Mouse (Mus musculus) spleen, embryonic (tissue): ENCODE measurements around the gene Dnali1.

ENCODE experiments used
- CTCF ChIA-PET: fragments of 350-600 bp; sonication (Branson Sonifier 250); formaldehyde crosslinking; loops from one replicate; lab custom pipeline; 2022; lab: Charles Lee

Gene Dnali1

DNA sequence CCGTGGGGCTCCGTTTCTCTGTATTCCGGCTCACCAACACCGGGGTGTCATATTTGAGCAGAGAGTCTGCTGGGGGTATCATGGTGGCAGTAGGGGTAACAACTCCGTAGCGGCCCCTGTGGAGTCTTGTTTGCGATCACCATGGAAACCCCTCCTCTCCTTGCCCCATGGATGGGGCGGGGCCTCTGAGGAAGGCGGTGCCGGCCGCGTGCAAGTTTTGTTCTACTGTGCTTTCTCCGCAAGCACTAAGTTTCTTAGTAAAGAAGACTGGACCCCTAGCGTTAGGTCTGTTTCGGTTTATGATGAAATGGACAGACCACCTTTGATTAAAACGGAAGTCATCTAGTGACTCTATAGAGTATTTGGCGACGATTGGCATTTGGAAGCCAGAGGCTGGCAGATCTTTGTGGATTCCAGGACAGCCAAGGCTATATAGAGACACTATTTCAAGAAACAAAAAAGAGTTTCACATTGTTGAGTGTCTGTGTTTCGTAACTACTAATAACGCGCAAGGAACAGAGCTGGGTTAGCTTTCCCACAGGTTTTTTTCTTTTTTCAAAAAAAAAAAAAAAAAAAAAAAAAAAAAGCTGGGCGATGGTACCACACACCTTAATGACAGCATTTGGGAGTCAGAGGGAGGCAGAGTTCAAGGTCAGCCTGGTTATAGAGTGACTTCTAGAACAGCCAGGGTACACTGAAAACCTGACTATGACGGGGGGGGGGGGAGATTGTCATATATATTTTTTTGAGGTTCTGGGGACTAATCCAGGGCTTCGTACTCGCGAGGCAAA lies at the start of gene Dnali1:
TSS of gene Dnali1 (minus strand) at position 187 of the 791 bp plus-strand sequence.
- CTCF ChIA-PET = interaction anchor here (0.6 kb wide), 1 partner anchor 41 kb away, joined by 7 read pairs; no protein-coding TSS in a partner anchor

DNA sequence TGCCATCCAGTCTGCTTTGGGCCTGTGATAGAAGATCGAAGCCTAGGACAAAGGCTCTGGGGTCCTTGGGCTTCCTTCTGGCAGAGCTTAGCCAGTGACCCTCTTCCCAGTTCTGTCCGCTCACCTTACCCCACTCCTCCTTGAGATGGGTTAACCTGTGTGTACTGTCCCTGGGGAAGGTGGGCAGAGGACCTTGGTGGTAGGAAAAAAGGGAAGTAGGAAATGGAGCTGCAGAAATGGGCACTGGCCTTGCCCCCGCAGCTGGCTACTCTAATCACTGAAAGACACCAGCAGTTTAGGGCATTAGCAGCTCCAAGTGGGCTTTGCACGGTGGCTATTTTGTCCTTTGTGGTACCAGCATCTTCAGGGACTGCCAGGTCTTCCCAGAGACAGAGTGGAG lies 49.6 kb upstream of the Dnali1 start:
- CTCF ChIA-PET = interaction anchor here (0.5 to 1.6 kb wide), 3 partner anchors 8 to 33 kb away, joined by 3 to 6 read pairs (median 6); no protein-coding TSS in a partner anchor

DNA sequence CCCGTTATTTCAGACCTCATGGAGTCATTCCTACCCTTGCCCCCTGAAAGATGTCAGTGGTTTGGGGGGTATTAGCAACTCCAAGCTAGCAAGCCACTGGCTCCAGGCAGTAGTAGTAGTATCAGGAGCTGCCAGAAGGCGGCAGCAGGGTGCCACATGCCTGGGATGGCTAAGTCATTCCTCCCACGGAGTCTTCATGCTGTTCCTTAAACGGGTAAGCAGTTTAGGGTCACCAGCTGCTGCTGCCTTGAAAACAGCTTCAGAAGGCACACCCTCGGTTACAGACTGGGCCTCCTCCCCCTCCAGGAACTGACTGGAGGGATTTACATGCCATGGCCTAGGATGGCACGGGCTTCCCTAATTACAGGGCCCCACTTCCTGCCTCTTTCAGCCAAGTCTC lies 49.1 kb upstream of the Dnali1 start:
- CTCF ChIA-PET = interaction anchor here (0.8 to 1.5 kb wide), 2 partner anchors 9 to 17 kb away, joined by 3 to 6 read pairs; no protein-coding TSS in a partner anchor

DNA sequence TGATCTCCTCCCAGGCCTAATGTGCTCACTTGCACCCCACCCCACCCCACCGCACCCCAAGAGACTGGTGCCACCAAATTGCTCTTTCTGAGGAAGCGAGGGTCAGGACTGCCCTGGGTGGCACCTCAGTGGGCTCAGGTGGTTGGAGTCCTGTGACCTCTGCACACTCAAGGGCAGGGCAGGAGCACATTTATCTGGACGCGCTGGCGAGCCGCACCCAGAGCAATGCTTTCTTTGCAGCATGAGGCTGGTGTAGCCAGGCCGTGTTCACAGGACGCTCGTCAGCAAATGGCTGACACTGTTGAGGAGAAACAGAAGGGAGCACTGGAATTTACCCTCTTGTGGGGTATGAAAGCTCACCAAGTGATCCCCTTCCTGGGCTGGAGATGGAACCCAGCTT lies 39.9 kb upstream of the Dnali1 start:
- CTCF ChIA-PET = no interaction called here

DNA sequence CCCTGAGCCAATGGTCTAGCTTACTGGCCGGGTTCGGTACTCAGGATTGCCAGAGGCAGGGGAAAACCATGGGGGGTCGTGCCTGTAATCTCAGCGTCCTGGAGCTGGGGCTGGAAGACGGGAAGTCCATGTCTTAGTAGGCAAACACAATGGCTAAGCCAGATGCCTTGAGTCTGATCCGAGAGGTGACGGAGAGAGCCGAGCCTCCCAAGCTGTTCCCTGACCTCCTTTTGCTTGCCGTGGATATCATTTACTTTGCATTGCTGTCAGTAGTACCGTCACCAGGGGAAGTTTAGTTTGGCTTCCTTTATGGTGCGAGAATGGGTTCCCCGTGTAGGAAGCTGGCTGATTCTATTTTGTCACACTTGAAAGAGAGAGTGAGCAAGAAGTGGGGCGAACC lies 35.8 kb upstream of the Dnali1 start:
- CTCF ChIA-PET = interaction anchor here (0.6 to 1.2 kb wide), 2 partner anchors 298 to 1186 kb away, joined by 11 read pairs; no protein-coding TSS in a partner anchor

DNA sequence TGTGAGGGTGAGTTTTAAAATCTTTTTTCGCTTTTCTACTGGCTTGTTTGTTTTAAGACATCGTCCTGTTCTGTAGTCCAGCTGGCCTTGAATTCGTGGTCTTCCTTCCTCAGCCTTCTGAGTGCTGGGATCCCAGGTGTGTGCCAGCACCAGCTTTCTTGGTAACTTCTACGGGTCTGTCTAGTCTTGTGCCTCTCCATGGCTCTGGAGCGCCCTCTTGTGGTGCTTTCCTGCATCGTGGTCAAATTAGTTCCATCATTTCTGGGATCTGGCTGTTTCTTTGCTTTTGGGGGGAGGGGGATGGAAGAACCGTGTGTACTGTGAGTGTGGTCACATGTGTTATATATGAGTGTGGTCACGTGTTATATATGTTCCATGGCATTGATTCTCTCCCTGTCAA lies 34.0 kb upstream of the Dnali1 start:
- CTCF ChIA-PET = interaction anchor here (0.7 to 1.0 kb wide), 2 partner anchors 33 to 162 kb away, joined by 4 to 9 read pairs; partner anchors contain the start of gene 9930104L06Rik

DNA sequence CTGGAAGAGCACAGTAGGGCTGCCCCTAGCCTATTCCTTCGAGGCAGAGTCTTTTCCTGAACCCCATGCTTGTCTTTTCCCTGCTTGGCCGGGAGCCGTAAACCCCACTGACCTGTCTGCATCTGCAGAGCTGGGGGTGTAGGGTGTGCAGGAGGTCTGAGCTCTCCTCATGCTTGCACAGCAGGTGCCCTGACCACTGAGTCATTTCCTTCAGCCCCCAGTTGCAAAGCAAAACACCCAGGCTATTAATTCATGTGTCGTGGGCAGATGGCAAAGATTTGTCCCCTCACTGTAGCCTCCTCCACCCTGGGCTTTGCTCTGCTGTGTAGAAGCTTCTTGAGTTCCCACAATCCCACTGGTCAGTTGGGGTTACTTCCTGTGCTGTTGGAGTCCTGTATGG lies 31.9 kb upstream of the Dnali1 start:
- CTCF ChIA-PET = interaction anchor here (0.7 kb wide), 1 partner anchor 159 kb away, joined by 3 read pairs; no protein-coding TSS in a partner anchor

DNA sequence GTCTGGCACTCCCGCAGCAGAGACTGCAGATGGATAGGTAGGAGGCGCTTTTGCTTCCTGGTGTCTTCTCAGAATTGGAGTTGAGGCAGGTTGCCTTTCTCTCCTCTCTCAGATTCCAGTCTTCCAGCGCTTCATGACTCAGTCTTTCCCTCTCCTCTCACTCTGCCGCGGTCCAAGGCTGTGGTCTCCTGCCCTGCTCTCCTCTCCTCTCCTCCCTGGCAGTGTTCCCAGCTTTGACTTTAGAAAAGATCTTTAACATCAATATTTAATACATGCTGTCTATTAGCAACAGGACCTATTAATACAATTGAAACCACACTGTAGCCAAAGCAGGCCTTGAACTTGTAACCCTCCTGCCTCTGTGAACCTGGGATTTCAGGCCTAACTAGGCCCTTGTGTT lies 30.6 kb upstream of the Dnali1 start:
- CTCF ChIA-PET = no interaction called here

DNA sequence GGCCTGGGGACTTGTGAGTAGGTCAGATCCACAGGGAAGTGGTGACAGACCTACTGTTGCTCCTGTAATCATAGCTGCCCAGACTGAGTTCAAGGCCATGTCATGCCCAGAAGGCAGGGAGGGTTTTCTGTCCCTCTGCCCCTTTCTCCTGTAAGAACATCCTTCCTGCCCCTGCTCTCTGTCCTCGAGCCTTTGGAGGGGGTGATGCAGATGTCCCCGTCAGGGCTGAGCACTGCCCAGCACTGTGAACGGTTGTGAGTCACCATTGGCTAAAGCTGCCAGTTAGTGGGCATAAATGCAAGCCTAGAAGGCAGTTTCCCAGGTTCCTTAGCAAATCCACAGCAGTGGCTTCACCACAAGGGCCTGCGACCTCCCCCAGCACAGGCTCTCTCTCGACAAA lies 27.5 kb upstream of the Dnali1 start:
- CTCF ChIA-PET = no interaction called here

DNA sequence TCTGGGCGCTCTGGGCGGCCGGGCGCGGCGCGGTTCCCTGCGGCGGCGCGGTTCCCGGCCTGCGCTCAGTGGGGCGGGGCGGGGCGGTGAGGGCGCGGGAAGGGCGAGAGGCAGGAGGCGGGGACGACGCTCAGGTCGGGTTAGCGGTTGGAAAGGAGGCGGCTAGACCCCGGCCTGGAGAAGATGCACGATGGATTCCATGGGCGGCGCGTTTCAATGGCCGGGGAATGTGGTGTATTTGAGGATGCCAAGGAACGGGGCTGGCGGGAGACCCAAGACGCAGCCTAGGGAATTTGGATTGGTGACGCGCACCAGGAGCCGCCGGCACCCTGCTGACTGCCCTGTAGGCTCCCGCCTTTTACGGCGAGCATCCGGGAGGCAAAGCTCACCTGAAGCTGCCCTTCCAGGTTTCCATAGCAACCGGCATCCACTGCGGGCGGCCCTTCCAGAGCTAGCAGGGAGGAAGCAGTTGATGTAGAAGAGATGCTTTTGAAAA lies 19.9 kb upstream of the Dnali1 start:
- CTCF ChIA-PET = interaction anchor here (0.6 kb wide), 1 partner anchor 1116 kb away, joined by 3 read pairs; no protein-coding TSS in a partner anchor

DNA sequence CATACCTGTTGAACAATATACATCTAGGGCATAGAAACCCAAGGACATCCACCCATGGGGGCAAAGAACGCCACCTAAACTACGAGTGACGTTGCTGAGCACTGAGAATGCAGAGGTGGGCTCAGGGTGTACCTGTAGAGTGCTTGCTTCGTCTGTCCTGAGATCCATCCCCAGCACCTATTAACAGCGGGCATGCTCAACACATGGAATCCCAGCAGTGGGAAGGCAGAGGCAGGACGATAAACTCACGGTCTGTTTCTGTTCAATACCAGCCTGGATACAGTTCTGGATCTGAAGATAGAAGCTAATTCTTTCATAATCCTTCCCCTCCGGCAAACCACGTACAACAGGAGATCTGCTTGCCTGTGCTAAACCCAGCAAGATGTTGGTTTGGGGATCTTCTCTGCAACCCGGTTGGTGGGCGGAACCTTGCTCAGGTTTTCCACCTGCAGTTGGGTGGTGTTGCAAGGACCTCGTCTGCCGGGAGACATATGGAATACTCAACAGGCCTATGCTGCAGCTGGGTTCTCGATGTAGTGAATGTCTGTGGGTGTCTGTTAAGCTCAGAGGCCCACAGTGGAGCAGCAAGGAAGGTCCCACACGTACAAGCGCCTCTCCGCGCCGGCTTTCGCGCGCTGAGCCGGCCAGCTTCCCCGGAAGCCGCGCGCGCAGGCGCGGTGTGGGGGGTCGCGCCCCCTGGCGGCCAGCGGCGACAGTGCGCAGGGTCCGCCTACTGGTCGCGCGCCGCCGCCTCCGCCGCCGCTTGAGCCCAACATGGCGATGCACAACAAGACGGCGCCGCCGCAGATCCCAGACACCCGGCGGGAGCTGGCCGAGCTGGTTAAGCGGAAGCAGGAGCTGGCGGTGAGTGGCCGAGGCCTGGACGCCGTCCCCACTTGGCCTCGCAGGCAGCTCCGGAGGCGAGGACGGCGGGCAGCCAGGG lies 19.2 kb upstream of the Dnali1 start, which contains the start of gene Meaf6:
TSS of gene Meaf6 (plus strand) at position 732 of the 943 bp plus-strand sequence.
- CTCF ChIA-PET = interaction anchor here (0.6 kb wide), 1 partner anchor 1117 kb away, joined by 3 read pairs; no protein-coding TSS in a partner anchor

DNA sequence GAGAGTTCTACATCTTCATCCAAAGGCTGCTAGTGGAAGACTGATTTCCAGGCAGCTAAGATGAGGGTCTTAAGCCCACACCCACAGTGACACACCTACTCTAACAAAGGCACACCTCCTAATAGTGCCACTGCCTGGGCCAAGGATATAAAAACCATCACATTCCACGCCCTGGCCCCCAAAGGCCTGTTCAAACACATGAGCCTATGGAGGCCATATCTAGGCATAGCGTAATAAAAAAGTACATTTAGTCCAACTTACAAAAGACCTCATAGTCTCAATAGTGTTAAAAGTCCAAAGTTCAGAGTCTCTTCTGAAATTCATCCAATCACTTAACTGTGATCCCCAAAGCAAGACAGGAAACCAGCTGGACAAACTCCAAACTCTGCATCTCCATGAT lies 13.2 kb upstream of the Dnali1 start:
- CTCF ChIA-PET = no interaction called here

DNA sequence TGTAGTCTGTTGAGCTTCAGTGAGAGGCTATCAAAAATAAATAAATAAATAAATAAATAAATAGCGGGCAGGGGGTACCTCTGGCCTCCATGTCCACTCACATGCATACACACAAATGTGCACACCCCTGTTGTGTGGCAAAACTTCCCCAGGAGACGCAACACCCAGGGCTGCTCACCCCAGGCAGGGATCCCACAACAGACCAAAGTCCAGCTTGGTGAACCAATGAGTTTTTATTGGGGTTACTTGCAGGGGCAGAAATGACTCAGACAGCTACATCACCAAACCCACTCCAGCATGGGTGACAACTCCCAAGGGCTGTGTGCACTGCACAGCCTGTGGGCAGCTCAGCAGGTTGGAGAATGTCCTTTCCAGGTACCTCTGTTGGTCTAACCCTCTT lies 12.2 kb upstream of the Dnali1 start:
- CTCF ChIA-PET = no interaction called here

DNA sequence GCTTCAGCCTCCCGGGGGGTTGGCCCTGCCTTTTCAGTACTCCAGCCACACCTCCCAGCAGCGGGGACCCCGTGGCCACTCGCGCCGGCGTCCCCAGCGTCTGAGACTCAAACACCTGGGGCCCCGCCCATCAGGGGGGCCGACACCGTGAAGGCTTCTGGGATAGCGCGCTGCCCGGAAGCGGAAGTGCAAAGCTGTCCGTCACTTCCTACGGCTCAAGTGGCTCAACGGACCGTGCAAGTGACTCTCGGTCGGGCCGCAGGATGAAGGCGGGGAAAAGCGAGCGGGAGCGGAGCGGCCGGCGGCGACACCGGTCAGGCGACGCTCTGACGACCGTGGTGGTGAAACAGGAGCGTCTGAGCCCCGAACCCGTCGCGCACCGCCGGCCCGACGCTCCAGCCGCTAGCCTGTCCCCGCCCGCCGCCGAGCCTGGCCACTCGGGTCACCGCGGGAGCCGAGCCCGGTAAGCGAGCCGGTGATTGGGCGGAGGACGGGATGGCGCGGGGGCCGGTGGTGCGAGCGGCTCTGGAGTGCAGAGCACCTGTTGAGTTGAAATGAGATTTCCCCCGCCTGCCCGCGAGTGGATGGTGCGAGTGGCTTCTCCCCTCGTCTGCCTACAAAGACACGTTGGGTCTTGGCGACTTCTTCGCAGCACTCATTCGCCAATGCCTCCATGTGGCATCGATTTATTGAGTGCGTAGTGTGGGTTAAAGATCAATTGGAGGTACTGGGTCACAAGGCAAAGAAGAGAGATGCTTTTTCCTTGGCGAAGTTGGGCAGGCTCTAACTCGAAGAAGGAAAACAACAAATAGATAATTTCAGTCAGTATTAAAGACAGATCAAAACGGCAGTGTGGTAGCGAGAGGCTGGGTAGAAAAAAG lies 1.2 kb upstream of the Dnali1 start, which contains the start of gene Snip1:
TSS of gene Snip1 (plus strand) at position 183 of the 881 bp plus-strand sequence.
- CTCF ChIA-PET = no interaction called here

DNA sequence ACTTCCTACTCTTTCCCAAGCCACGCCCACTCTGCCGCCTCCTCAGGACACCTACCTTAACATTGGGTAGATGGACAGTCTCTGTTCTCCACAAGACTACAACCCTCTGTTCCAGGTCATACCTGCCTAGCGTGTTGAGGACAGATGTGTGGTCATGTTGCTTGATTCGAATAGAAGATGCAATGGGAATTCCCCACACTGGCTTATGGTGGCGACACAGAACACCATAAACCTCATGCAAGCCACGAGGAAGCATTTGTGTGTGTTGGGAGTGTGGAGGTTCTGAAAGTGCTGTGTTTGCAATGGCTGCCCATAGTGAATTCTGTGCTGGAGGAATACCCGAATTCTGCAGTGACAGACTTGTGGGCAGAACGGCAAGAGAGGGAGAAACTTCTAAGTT lies 1.7 kb downstream of the Dnali1 start:
- CTCF ChIA-PET = no interaction called here

DNA sequence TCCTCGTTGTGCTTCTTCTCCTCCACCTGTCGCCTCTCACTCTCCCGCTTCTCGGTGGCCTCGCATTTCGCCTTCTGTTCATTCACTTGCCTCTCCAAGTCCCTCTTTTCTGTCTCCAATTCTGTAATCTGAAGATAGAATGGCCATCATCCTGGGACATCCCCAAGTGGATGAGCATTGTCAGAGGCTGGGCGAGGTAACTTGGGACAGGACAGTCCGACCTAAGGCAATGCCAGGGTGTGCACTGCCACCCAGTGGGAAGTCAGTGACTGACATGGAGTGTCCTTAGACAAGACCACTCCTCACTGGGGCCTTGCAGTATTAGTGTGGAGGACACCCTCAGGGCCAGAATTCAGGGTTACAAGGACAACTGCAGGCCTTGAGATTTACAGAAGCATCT lies 6.5 kb downstream of the Dnali1 start:
- CTCF ChIA-PET = interaction anchor here (0.7 kb wide), 1 partner anchor 27 kb away, joined by 4 read pairs; no protein-coding TSS in a partner anchor

DNA sequence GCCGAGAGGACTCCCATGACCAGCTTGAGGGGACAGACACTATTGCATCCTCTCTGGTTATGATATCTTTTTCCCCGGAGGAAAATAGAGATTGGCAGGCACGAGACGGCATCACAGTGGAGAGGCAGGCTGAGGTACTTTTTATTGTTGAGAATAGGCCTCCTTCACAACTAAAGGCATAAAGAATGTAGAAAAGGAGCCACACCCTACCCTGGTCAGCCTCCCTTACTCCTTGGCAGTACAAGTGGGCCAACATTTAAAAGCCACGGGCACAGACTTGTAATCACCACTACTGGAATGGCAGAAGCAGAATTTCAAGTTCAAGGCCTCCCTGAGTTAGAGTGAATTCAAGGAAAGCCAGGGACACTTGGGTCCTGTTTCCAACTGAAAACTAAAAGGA lies 7.5 kb downstream of the Dnali1 start:
- CTCF ChIA-PET = interaction anchor here (0.6 kb wide), 1 partner anchor 12 kb away, joined by 4 read pairs; no protein-coding TSS in a partner anchor

DNA sequence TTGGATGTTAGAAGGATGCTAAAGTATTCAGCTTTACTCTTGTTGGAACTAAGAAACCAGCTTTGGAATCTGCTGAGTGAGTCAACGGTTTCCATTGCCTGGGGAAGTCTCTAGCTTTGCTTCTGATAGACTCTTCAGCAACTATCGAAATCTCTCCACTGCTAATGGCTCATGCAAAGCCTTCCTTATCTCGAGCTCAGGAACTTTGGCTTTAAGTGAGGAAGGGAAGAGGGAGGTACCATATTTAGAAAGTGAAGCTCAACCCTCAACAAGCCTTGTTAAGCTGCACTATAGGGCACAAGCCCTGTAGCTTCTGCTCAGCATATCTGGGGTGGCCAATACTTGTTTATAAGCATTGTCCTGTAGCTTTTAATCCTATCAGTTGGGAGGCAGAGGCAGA lies 8.2 kb downstream of the Dnali1 start:
- CTCF ChIA-PET = no interaction called here

DNA sequence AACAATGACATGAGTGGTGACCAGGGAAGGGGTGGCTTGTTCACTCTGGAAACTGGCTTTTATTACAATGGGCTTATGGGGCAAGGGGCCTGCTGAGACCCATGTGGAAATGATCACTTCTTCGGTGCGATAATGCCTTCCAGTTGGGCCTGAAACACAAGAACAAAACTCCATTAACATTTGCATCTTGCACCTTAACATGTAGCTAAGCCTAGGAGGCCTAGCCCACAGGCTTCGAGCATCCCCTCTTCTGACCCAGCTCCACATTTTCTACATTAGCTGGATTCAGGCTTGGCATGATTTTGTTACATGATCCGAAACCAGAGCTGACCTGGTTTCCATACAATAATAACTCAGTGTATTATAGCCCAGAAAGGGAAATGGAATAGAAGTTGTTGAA lies 9.0 kb downstream of the Dnali1 start:
- CTCF ChIA-PET = no interaction called here

DNA sequence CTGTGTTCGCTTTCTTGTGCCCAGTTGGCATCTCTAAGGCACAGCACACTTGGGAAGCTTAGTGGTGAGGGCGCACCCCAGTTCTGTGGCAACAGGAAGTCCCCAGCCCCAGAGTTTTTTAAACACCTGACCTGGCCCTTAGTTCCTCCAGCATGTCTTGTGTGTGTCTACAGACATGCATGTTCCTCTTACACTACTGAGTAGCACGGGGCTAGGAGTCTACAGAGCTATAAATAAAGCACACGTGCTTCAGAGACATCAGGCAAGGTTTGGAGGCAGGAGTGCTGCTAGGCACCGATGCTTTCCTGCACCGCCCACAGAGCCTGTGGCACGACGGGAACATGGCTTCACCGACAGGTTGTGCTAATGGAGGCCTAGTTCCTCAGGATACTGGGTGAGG lies 10.1 kb downstream of the Dnali1 start:
- CTCF ChIA-PET = interaction anchor here (0.6 kb wide), 1 partner anchor 71 kb away, joined by 4 read pairs; no protein-coding TSS in a partner anchor
